Mouse (Mus musculus) MEL (cell line): ENCODE data around the gene Hdac7. TPM values are rescaled to one million over a fixed set of nuclear protein-coding genes. Genes with fewer than 3 reads are reported as not detected.
A peak's percentile ranks its signal among the peaks of the same experiment; 100 is the strongest.

Experiments used
- DNase-seq: peaks from one replicate; pipeline ENCODE4 v3.0.0; 2011; ENCODE audit warnings: low read depth, low spot score
- H3K27ac ChIP-seq: 2 replicates; pipeline ENCODE4 v1.5.1; 2012; ENCODE audit warnings: low read depth, mild to moderate bottlenecking, control low read depth, low read length, moderate library complexity; ENCODE audit not compliant: control insufficient read depth
- H3K27me3 ChIP-seq, 2 experiments: fragments of 150-350 bp in 1 of 2; sonication (generic) in 1 of 2; 2 replicates each; pipeline ENCODE4 v1.6.1; 2012; ENCODE audit warnings: low read length in 2 of 2, mild to moderate bottlenecking in 2 of 2, improper control_type of control experiment in 1 of 2, moderate library complexity in 1 of 2; ENCODE audit not compliant: insufficient read depth in 2 of 2, control insufficient read depth in 1 of 2
- H3K36me3 ChIP-seq, 2 experiments: 2 replicates each; pipeline ENCODE4 v1.6.1; 2012 to 2014; ENCODE audit warnings: low read length in 2 of 2, improper control_type of control experiment in 1 of 2, inconsistent platforms in 1 of 2, mild to moderate bottlenecking in 1 of 2; ENCODE audit not compliant: insufficient read depth in 2 of 2, control insufficient read depth in 1 of 2
- H3K4me1 ChIP-seq, 2 experiments: fragments of 150-350 bp in 1 of 2; sonication (generic) in 1 of 2; 2 replicates each; pipeline ENCODE4 v1.6.1; 2012; ENCODE audit warnings: low read length in 2 of 2, improper control_type of control experiment in 1 of 2, mild to moderate bottlenecking in 1 of 2; ENCODE audit not compliant: insufficient read depth in 2 of 2, control insufficient read depth in 1 of 2
- H3K4me3 ChIP-seq, 2 experiments: fragments of 150-350 bp in 1 of 2; sonication (generic) in 1 of 2; 2 replicates each; pipeline ENCODE4 v1.5.1; 2012; ENCODE audit warnings: low read depth in 2 of 2, low read length in 2 of 2, mild to moderate bottlenecking in 2 of 2, moderate library complexity in 2 of 2, control low read depth in 1 of 2, improper control_type of control experiment in 1 of 2; ENCODE audit not compliant: control insufficient read depth in 1 of 2, insufficient read depth in 1 of 2
- H3K79me2 ChIP-seq: 2 replicates; pipeline ENCODE4 v1.6.1; 2012; ENCODE audit warnings: mild to moderate bottlenecking, low read length, moderate library complexity; ENCODE audit not compliant: control insufficient read depth, poor library complexity, insufficient read depth
- H3K9ac ChIP-seq: 2 replicates; pipeline ENCODE4 v1.6.1; 2012; ENCODE audit warnings: low read depth, mild to moderate bottlenecking, control low read depth, low read length, moderate library complexity; ENCODE audit not compliant: control insufficient read depth, poor library complexity, severe bottlenecking
- H3K9me3 ChIP-seq: fragments of 150-350 bp; sonication (generic); replicated peaks from 2 replicates; pipeline ENCODE4 v1.6.1; 2012; ENCODE audit warnings: mild to moderate bottlenecking, low read length, improper control_type of control experiment, moderate library complexity; ENCODE audit not compliant: insufficient read depth
- CHD1 ChIP-seq: IDR thresholded peaks from 2 replicates; pipeline ENCODE4 v1.6.1; 2012; ENCODE audit warnings: low read depth, mild to moderate bottlenecking, inconsistent platforms, low read length, improper control_type of control experiment
- CHD2 ChIP-seq: IDR thresholded peaks from 2 replicates; pipeline ENCODE4 v1.6.1; 2011; ENCODE audit warnings: low read length, improper control_type of control experiment
- E2F4 ChIP-seq: IDR thresholded peaks from 2 replicates; pipeline ENCODE4 v1.6.1; 2011; ENCODE audit warnings: low read depth, low read length, improper control_type of control experiment, borderline replicate concordance
- EP300 ChIP-seq, 2 experiments: IDR thresholded peaks; 2 replicates each; pipeline ENCODE4 v1.6.1; 2011; ENCODE audit warnings: improper control_type of control experiment in 2 of 2, low read length in 2 of 2, low read depth in 1 of 2, mild to moderate bottlenecking in 1 of 2
- ETS1 ChIP-seq: IDR thresholded peaks from 2 replicates; pipeline ENCODE4 v1.6.1; 2012; ENCODE audit warnings: low read depth, mild to moderate bottlenecking, inconsistent platforms, low read length, improper control_type of control experiment, moderate library complexity
- GATA1 ChIP-seq: IDR thresholded peaks from 2 replicates; pipeline ENCODE4 v1.6.1; 2011; ENCODE audit warnings: low read depth, low read length, improper control_type of control experiment
- HCFC1 ChIP-seq: IDR thresholded peaks from 2 replicates; pipeline ENCODE4 v1.6.1; 2012; ENCODE audit warnings: low read depth, mild to moderate bottlenecking, inconsistent platforms, low read length, improper control_type of control experiment, moderate library complexity
- MAFK ChIP-seq: IDR thresholded peaks from 2 replicates; pipeline ENCODE4 v1.6.1; 2011; ENCODE audit warnings: low read depth, mild to moderate bottlenecking, low read length, improper control_type of control experiment, borderline replicate concordance
- MAZ ChIP-seq: IDR thresholded peaks from 2 replicates; pipeline ENCODE4 v1.6.1; 2012; ENCODE audit warnings: low read depth, mild to moderate bottlenecking, inconsistent platforms, low read length, improper control_type of control experiment
- MXI1 ChIP-seq: IDR thresholded peaks from 2 replicates; pipeline ENCODE4 v1.6.1; 2011; ENCODE audit warnings: mild to moderate bottlenecking, low read depth, low read length, improper control_type of control experiment
- MYC ChIP-seq: IDR thresholded peaks from 2 replicates; pipeline ENCODE4 v1.6.1; 2011; ENCODE audit warnings: low read depth, mild to moderate bottlenecking, low read length, improper control_type of control experiment, moderate library complexity
- POLR2A ChIP-seq, 2 experiments: IDR thresholded peaks; 2 replicates each; pipeline ENCODE4 v1.6.1; 2011 to 2012; ENCODE audit warnings: low read length in 2 of 2, mild to moderate bottlenecking in 2 of 2, control low read depth in 1 of 2, improper control_type of control experiment in 1 of 2, low read depth in 1 of 2, moderate library complexity in 1 of 2; ENCODE audit not compliant: control insufficient read depth in 1 of 2, insufficient read depth in 1 of 2, poor library complexity in 1 of 2
- POLR2AphosphoS5 ChIP-seq: IDR thresholded peaks from 2 replicates; pipeline ENCODE4 v1.6.1; 2012; ENCODE audit warnings: low read depth, borderline replicate concordance, mild to moderate bottlenecking, inconsistent platforms, low read length, moderate library complexity, mixed read lengths
- SIN3A ChIP-seq: IDR thresholded peaks from 2 replicates; pipeline ENCODE4 v1.6.1; 2012; ENCODE audit warnings: low read length, improper control_type of control experiment, inconsistent platforms
- TAL1 ChIP-seq: IDR thresholded peaks from 2 replicates; pipeline ENCODE4 v1.6.1; 2012; ENCODE audit warnings: mild to moderate bottlenecking, inconsistent platforms, low read length, moderate library complexity, mixed read lengths
- UBTF ChIP-seq: IDR thresholded peaks from 2 replicates; pipeline ENCODE4 v1.6.1; 2012; ENCODE audit warnings: low read depth, mild to moderate bottlenecking, inconsistent platforms, low read length, improper control_type of control experiment, moderate library complexity, borderline replicate concordance; ENCODE audit not compliant: insufficient read depth
- USF1 ChIP-seq: IDR thresholded peaks from 2 replicates; pipeline ENCODE4 v1.6.1; 2014; ENCODE audit warnings: low read depth, mild to moderate bottlenecking, inconsistent platforms, low read length, improper control_type of control experiment, moderate library complexity
- USF2 ChIP-seq, 2 experiments: IDR thresholded peaks; 2 replicates each; pipeline ENCODE4 v1.6.1; 2011 to 2012; ENCODE audit warnings: improper control_type of control experiment in 2 of 2, low read length in 2 of 2, borderline replicate concordance in 1 of 2, inconsistent platforms in 1 of 2, low read depth in 1 of 2, mild to moderate bottlenecking in 1 of 2; ENCODE audit not compliant: insufficient read depth in 1 of 2
- ZMIZ1 ChIP-seq: IDR thresholded peaks from 2 replicates; pipeline ENCODE4 v1.6.1; 2012; ENCODE audit warnings: low read depth, mild to moderate bottlenecking, inconsistent platforms, low read length, improper control_type of control experiment, moderate library complexity
- ZNF384 ChIP-seq: IDR thresholded peaks from 2 replicates; pipeline ENCODE4 v1.6.1; 2012; ENCODE audit warnings: low read depth, mild to moderate bottlenecking, inconsistent platforms, low read length, improper control_type of control experiment
- polyA plus RNA-seq, 2 experiments: library from polyadenylated mRNA; stranded (reverse) in 1 of 2; unstranded in 1 of 2; fragments of >175 nt in 1 of 2; fragments of >200 nt in 1 of 2; gene quantifications; 2 replicates each; pipeline versions ENCODE4 v1.2.1 to v1.2.4; 2012; ENCODE audit warnings: low replicate concordance in 2 of 2, low read depth in 1 of 2; ENCODE audit not compliant: insufficient read length in 2 of 2, insufficient read depth in 1 of 2, missing spikeins in 1 of 2
- total RNA-seq: library from RNA; depleted of rRNA; stranded (reverse); fragments of 300-350 nt; gene quantifications from 2 replicates; pipeline ENCODE4 v1.2.3, GENCODE M21; 2012

The Hdac7 gene
- total and polyA plus RNA-seq, 3 experiments = 100 to 389 TPM; not detected in 1

DNA sequence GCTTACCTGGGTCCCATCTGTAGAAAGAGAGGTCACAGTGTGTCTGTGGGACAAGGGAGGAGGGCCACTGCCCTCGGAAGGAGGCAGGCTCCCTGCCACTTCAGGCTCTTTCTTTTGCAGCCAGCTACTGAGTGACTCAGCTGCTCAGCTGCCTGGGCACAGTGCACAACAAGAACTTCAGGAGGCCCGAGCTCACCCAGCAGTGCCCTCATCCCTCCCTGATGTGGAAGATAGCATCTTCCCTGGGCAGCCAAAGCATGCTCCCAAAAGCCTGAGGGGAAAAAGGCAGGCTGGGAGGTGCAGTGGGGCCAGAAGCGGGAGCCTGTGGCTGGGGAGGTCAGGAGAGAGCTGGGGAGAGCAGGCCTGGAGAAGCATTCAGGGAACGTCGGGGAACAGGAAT is 29.6 kb downstream of the Hdac7 start:
- Histone ChIP-seq H3K9ac (no peak overlapping the region), H3K27me3 (no peaks in the 10 kb centered on the region), H3K27ac (no peak overlapping the region), H3K9me3 (no peaks in the 10 kb centered on the region), H3K4me3 (no peak overlapping the region), H3K36me3 (peaks cover 2 to 62% of the 10 kb centered on the region in 2 experiments; a peak in 3 of 4 replicates), H3K4me1 (no peaks in the 10 kb centered on the region), H3K79me2 (peaks cover 60% of the 10 kb centered on the region)
- TF ChIP-seq E2F4 (no peak), MXI1 (no peak), MYC (no peak), USF1 (no peak), EP300 (IDR thresholded peaks at IDR 0.05; ENCODE audit: low read depth in 1 of 2, low read length in 2 of 2) (no peak), MAFK (no peak), ZMIZ1 (no peak), POLR2A (IDR thresholded peaks at IDR 0.05; ENCODE audit: control insufficient read depth in 1 of 2, insufficient read depth in 1 of 2, low read depth in 1 of 2, low read length in 2 of 2, poor library complexity in 1 of 2) (no peak), HCFC1 (no peak), MAZ (no peak), CHD1 (no peak)
- DNase-seq = no peak

DNA sequence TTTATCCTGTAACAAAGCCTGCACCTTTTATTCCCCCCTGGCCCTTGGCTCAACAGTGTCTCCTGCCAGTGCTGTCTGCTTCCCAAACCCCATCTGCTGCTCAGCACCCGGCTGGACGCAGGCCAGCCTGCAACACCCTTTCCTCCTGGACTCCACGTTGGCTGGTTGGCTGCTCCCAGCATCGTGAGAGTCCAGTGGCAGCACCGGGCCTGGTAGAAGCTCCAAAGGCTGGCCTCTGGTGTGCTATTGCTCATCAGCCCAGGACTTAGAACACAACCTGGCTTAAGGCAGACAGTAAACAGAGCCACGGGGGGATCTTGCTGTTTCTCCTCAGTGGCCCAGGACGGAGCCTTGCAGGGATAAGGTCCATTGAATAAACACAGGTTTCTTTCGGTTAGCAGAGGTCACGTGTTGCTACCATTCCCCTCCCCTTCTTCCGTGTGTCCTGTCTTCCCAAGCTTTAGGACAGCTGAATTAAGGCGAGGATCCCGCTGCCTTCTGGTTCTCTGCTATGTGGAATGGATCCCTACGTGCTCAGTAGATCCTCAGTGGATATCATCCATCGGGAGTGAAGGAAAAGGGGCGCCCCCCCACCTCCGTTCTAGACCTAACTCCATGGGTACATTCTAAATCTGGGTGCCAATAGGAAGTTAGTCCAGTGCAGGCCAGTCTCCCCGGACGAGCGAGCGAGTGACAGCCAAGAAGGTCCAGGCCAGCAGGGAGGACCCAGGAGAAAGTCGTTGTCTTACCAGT is 30.7 kb downstream of the Hdac7 start:
- H3K4me1 ChIP-seq = no peaks in the 10 kb centered on the region
- H3K4me3 ChIP-seq = no peak overlapping the region
- no peak for DNase-seq
- peaks cover 54% of the 10 kb centered on the region for H3K79me2 ChIP-seq
- peaks cover 2 to 58% of the 10 kb centered on the region in 2 experiments; a peak in 3 of 4 replicates for H3K36me3 ChIP-seq
- TF ChIP-seq POLR2A (IDR thresholded peaks at IDR 0.05; ENCODE audit: control insufficient read depth in 1 of 2, insufficient read depth in 1 of 2, low read depth in 1 of 2, low read length in 2 of 2, poor library complexity in 1 of 2) (0 out of 4 replicates have a peak, but pooled peaks of 1 of the 2 experiments have one; percentile 6), CHD2 (no peak), POLR2AphosphoS5 (no peak), EP300 (IDR thresholded peaks at IDR 0.05; ENCODE audit: low read depth in 1 of 2, low read length in 2 of 2) (no peak), SIN3A (no peak)
- no peaks in the 10 kb centered on the region for H3K27me3 ChIP-seq
- no peaks in the 10 kb centered on the region for H3K9me3 ChIP-seq
- no peak overlapping the region for H3K9ac ChIP-seq
- no peak overlapping the region for H3K27ac ChIP-seq

DNA sequence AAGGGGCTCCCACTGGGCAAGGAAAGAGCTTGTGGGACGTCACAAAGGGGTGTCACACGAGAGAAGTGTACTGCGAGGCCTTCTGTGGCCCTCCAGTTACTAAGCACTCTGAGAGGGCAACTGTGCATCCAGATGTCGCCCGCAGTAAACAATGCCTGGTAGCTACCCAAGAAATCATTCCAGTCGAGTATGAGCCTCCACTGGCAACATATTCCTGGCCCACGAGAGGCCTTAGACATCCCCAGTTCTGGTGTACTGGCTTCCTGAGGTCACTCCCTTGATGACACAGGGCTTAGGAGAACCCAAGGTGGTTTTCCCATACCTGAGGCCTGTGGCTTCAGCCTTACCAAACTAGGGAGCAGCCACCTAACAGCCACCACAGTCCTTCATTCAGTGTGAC is 31.4 kb downstream of the Hdac7 start:
- Histone ChIP-seq H3K36me3 (peaks cover 2 to 55% of the 10 kb centered on the region in 2 experiments; a peak in 3 of 4 replicates), H3K27ac (no peak overlapping the region), H3K4me3 (no peak overlapping the region), H3K4me1 (no peaks in the 10 kb centered on the region), H3K79me2 (peaks cover 47% of the 10 kb centered on the region), H3K9ac (no peak overlapping the region), H3K27me3 (no peaks in the 10 kb centered on the region), H3K9me3 (no peaks in the 10 kb centered on the region)
- DNase-seq = no peak
- TF ChIP-seq UBTF = no peak
- no peak for TF ChIP-seq USF2 (IDR thresholded peaks at IDR 0.05; ENCODE audit: borderline replicate concordance in 1 of 2, insufficient read depth in 1 of 2, low read depth in 1 of 2, low read length in 2 of 2)
- TF ChIP-seq GATA1 = no peak
- no peak for TF ChIP-seq TAL1
- TF ChIP-seq ZNF384 = no peak
- no peak for TF ChIP-seq ETS1
